Mouse (Mus musculus): ENCODE measurements around the gene Olfr398. TPM values are rescaled to one million over a fixed set of nuclear protein-coding genes. Genes with fewer than 3 reads are reported as not detected.

Olfr398 gene
- total RNA-seq (2014; fragmentation: Nextera tagmentation) (not detected in 2 replicates), total RNA-seq (2017) (not detected in 2 replicates)

- ATAC-seq (replicated peaks; ENCODE audit: poor library complexity, severe bottlenecking): no peak
Measured at GRCm38 (mm10) chr11:73990307-73990706, at the start of gene Olfr398. Gene Olfr398 (minus strand): TSS chr11:73990407.

- ATAC-seq (replicated peaks; ENCODE audit: poor library complexity, severe bottlenecking): no peak
Measured at GRCm38 (mm10) chr11:73993115-73993514, 2.9 kb upstream of the Olfr398 start.

GRCm38 (mm10) chr11:73960517-73960916 lies 29.7 kb downstream of the Olfr398 start, which contains the start of gene Olfr397:
Gene Olfr397 (plus strand): TSS chr11:73960817.
- ATAC-seq (replicated peaks; ENCODE audit: poor library complexity, severe bottlenecking): no peak

- no peak for ATAC-seq (replicated peaks; ENCODE audit: poor library complexity, severe bottlenecking)
Measured at GRCm38 (mm10) chr11:73936377-73936776, 53.8 kb downstream of the Olfr398 start, which contains the start of gene Olfr23. Gene Olfr23 (plus strand): TSS chr11:73936677.

Other genes with a start within 250 kb of the Olfr398 start
- not detected in 2 replicates for gene Olfr389, start 209.7 kb downstream of the Olfr398 start, total RNA-seq (2014; fragmentation: Nextera tagmentation)
- gene Olfr389, start 209.7 kb downstream of the Olfr398 start, total RNA-seq (2017): not detected in 2 replicates
- not detected in 2 replicates for gene Olfr390, start 207.4 kb downstream of the Olfr398 start, total RNA-seq (2014; fragmentation: Nextera tagmentation)
- not detected in 2 replicates for gene Olfr390, start 207.4 kb downstream of the Olfr398 start, total RNA-seq (2017)
- gene Olfr391-ps, start 187.4 kb downstream of the Olfr398 start, total RNA-seq (2014; fragmentation: Nextera tagmentation): not detected in 2 replicates
- not detected in 2 replicates for gene Olfr391-ps, start 187.4 kb downstream of the Olfr398 start, total RNA-seq (2017)
- not detected in 2 replicates for gene Olfr392, start 173.4 kb downstream of the Olfr398 start, total RNA-seq (2014; fragmentation: Nextera tagmentation)
- not detected in 2 replicates for gene Olfr392, start 173.4 kb downstream of the Olfr398 start, total RNA-seq (2017)
- gene Olfr393, start 139.0 kb downstream of the Olfr398 start, total RNA-seq (2014; fragmentation: Nextera tagmentation): not detected in 2 replicates
- gene Olfr393, start 139.0 kb downstream of the Olfr398 start, total RNA-seq (2017): not detected in 2 replicates
- not detected in 2 replicates for gene Olfr394, start 99.6 kb downstream of the Olfr398 start, total RNA-seq (2014; fragmentation: Nextera tagmentation)
- gene Olfr394, start 99.6 kb downstream of the Olfr398 start, total RNA-seq (2017): not detected in 2 replicates
- not detected in 2 replicates for gene Olfr395, start 81.1 kb downstream of the Olfr398 start, total RNA-seq (2014; fragmentation: Nextera tagmentation)
- gene Olfr395, start 81.1 kb downstream of the Olfr398 start, total RNA-seq (2017): not detected in 2 replicates
- gene Olfr23, start 53.7 kb downstream of the Olfr398 start, total RNA-seq (2014; fragmentation: Nextera tagmentation): not detected in 2 replicates
- gene Olfr23, start 53.7 kb downstream of the Olfr398 start, total RNA-seq (2017): not detected in 2 replicates
- gene Olfr397, start 29.6 kb downstream of the Olfr398 start, total RNA-seq (2014; fragmentation: Nextera tagmentation): not detected in 2 replicates
- not detected in 2 replicates for gene Olfr397, start 29.6 kb downstream of the Olfr398 start, total RNA-seq (2017)
- gene Olfr139, start 66.1 kb upstream of the Olfr398 start, total RNA-seq (2014; fragmentation: Nextera tagmentation): not detected in 2 replicates
- gene Olfr139, start 66.1 kb upstream of the Olfr398 start, total RNA-seq (2017): not detected in 2 replicates
- not detected in 2 replicates for gene Olfr399, start 66.2 kb upstream of the Olfr398 start, total RNA-seq (2014; fragmentation: Nextera tagmentation)
- not detected in 2 replicates for gene Olfr399, start 66.2 kb upstream of the Olfr398 start, total RNA-seq (2017)
- gene Zfp616, start 79.5 kb upstream of the Olfr398 start, total RNA-seq (2014; fragmentation: Nextera tagmentation): not detected in 2 replicates
- not detected in 2 replicates for gene Zfp616, start 79.5 kb upstream of the Olfr398 start, total RNA-seq (2017)
- gene Olfr401, start 123.3 kb upstream of the Olfr398 start, total RNA-seq (2014; fragmentation: Nextera tagmentation): not detected in 2 replicates
- gene Olfr401, start 123.3 kb upstream of the Olfr398 start, total RNA-seq (2017): not detected in 2 replicates
- not detected in 2 replicates for gene Olfr402, start 163.1 kb upstream of the Olfr398 start, total RNA-seq (2014; fragmentation: Nextera tagmentation)
- gene Olfr402, start 163.1 kb upstream of the Olfr398 start, total RNA-seq (2017): not detected in 2 replicates
- gene Olfr403, start 195.8 kb upstream of the Olfr398 start, total RNA-seq (2014; fragmentation: Nextera tagmentation): not detected in 2 replicates
- gene Olfr403, start 195.8 kb upstream of the Olfr398 start, total RNA-seq (2017): not detected in 2 replicates
- gene Olfr43, start 221.0 kb upstream of the Olfr398 start, total RNA-seq (2014; fragmentation: Nextera tagmentation): not detected in 2 replicates
- gene Olfr43, start 221.0 kb upstream of the Olfr398 start, total RNA-seq (2017): not detected in 2 replicates

Data from granulocyte monocyte progenitor cell, adult 5-6 weeks (primary cell).